Mouse (Mus musculus) embryonic facial prominence, embryonic 12.5 days (tissue): ENCODE data around the gene Dlg2. TPM values are rescaled to one million over a fixed set of nuclear protein-coding genes. Genes with fewer than 3 reads are reported as not detected.

Experiments used
- ATAC-seq: fragments of 200-750 bp; cut with Nextera tagmentation; 2 replicates; pipeline ENCODE4 v1.8.0; 2017; ENCODE audit not compliant: insufficient number of reproducible peaks, insufficient read depth, low FRiP score, low TSS enrichment
- H3K27ac ChIP-seq: fragments of 300-500 bp; sonication (generic); 2 replicates; pipeline ENCODE4 v1.5.1; 2016; ENCODE audit warnings: mild to moderate bottlenecking
- H3K27me3 ChIP-seq: fragments of 300-500 bp; sonication (generic); 2 replicates; pipeline ENCODE4 v1.6.1; 2016; ENCODE audit warnings: mild to moderate bottlenecking, moderate library complexity
- H3K36me3 ChIP-seq: fragments of 300-500 bp; sonication (generic); 2 replicates; pipeline ENCODE4 v1.6.1; 2016; ENCODE audit warnings: mild to moderate bottlenecking
- H3K4me1 ChIP-seq: fragments of 300-500 bp; sonication (generic); 2 replicates; pipeline ENCODE4 v1.6.1; 2016
- H3K4me2 ChIP-seq: fragments of 300-500 bp; sonication (generic); replicated peaks from 2 replicates; pipeline ENCODE4 v1.6.1; 2016; ENCODE audit warnings: mild to moderate bottlenecking, moderate library complexity
- H3K4me3 ChIP-seq: fragments of 300-500 bp; sonication (generic); 2 replicates; pipeline ENCODE4 v1.5.1; 2016; ENCODE audit warnings: mild to moderate bottlenecking
- H3K9ac ChIP-seq: fragments of 300-500 bp; sonication (generic); 2 replicates; pipeline ENCODE4 v1.6.1; 2016; ENCODE audit warnings: mild to moderate bottlenecking, moderate library complexity
- H3K9me3 ChIP-seq: fragments of 300-500 bp; sonication (generic); 2 replicates; pipeline ENCODE4 v1.6.1; 2016; ENCODE audit warnings: mild to moderate bottlenecking, moderate library complexity
- WGBS: fragments of 180-500 bp; shearing (Covaris S2); methylation state at CpG from one replicate; pipeline ENCODE4 v1.1.7; 2016; 5-methylcytosine and 5-hydroxymethylcytosine counted together
- polyA plus RNA-seq: library from polyadenylated mRNA; unstranded; fragments of >200 nt; fragmentation: Nextera tagmentation; extraction: Ambion mirVana; gene quantifications from 2 replicates; pipeline ENCODE4 v1.2.1, GENCODE M21; 2016

Gene Dlg2
- polyA plus RNA-seq, 1 experiment from 2014 or later = 11.0 TPM

DNA sequence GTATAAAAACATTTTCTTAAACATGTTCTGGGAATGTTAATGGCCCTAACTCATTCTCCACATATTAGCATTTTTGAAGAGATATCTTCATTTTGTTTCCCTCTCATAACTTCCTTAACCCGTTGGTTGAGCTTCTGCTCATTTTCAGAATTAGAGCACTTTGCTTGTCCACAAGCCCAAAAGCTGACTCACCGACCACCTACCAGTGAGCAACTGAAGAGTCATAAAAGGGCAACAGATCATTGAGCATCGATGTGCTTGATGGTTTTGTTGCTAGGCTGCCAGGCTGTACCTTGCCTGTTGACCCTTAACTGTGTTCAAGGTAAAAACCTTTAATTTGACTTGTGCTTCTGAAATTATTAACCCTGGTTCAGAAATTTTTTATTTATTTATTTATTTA is 1440.3 kb downstream of the Dlg2 start:
- Histone ChIP-seq H3K36me3 (no peaks in the 10 kb centered on the region), H3K27ac (no peak overlapping the region), H3K4me2 (no peak overlapping the region), H3K4me1 (no peaks in the 10 kb centered on the region), H3K9ac (no peak overlapping the region), H3K27me3 (no peaks in the 10 kb centered on the region), H3K4me3 (no peak overlapping the region), H3K9me3 (no peaks in the 10 kb centered on the region)
- no peak for ATAC-seq
- 90% methylated on average over 3 of the region's 3 CpGs for WGBS

DNA sequence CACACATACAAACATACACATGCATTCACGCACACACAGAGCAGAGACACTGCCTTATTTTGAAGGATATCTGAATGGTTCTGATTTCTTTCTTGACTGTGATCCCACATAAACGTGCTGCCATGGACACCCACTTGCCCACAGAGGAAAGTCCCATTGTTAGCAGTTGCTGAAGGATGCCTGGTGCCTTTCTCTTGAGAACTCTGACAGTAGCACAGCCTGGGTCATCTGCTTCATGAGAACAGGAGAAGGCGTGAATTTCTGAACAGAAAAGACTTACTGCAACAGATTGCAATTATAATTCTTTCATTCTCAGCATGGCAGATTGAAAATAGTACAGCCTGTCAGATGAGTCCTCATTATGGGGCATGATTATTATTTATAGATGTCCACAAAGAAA is 1442.6 kb downstream of the Dlg2 start:
- no peak overlapping the region for H3K9ac ChIP-seq
- no peak overlapping the region for H3K27ac ChIP-seq
- H3K9me3 ChIP-seq = no peaks in the 10 kb centered on the region
- H3K4me2 ChIP-seq = no peak overlapping the region
- H3K4me1 ChIP-seq = no peaks in the 10 kb centered on the region
- H3K36me3 ChIP-seq = no peaks in the 10 kb centered on the region
- H3K27me3 ChIP-seq = no peaks in the 10 kb centered on the region
- ATAC-seq = no peak
- H3K4me3 ChIP-seq = no peak overlapping the region
- 81% methylated on average over 3 of the region's 3 CpGs for WGBS

DNA sequence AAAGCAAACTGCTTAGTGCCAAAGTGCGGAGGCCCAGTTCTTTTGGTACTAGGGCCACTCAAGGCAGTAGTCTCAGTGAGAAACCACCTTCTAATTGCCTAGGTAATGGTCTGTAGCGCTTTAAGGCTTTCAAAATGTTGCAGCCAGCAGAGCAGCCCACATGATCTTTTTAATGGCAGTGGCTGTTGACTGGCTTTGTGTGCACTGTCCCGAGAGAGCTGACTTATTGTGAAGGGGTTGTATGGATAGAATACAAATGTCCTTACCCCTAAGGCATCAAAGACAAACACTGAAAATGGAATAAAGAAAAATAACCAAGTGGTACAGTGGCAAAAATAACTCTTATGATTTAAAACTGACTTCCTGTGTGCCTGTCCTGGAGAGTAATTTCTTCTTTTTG is 1443.3 kb downstream of the Dlg2 start:
- Histone ChIP-seq H3K9ac (no peak overlapping the region), H3K4me1 (no peaks in the 10 kb centered on the region), H3K9me3 (no peaks in the 10 kb centered on the region), H3K27me3 (no peaks in the 10 kb centered on the region), H3K27ac (no peak overlapping the region), H3K4me2 (no peak overlapping the region), H3K36me3 (no peaks in the 10 kb centered on the region), H3K4me3 (no peak overlapping the region)
- 82% methylated on average over 3 of the region's 3 CpGs for WGBS
- ATAC-seq = no peak

DNA sequence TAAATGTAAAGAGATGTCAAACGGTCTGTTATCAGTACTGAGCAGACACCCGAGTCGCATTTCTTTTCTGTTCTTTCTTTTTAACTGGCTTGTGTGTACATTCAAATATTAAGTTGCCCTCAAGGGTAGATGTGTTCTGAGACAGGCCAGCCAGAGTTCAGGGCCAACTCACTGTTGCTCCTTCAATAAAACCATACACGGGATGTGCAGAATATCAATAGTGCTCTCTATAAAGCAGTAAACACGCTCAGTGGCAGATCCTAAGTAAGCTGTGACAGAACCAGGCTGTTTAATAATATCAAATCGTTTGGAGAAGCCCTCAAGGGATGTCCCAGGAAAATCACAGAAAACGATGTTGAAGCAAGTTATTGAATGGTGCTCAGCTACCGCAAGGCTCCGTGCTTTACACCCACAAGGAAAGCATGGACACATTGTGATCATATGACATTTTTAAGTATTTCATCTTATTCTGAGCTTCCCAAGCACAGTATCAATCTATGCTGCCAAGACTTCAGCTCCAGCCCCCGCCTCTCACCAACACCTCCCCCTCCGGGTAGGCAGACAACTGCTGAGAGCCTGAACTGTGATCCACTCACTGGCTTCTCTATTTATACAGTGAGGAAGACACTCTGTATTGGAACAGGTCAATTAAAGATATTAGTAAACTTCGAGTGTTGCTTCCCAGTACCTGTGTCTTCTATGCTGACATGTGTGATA is 1458.6 kb downstream of the Dlg2 start:
- Histone ChIP-seq H3K27ac (no peak overlapping the region), H3K36me3 (no peaks in the 10 kb centered on the region), H3K4me2 (no peak overlapping the region), H3K9ac (no peak overlapping the region), H3K9me3 (no peaks in the 10 kb centered on the region), H3K4me1 (no peaks in the 10 kb centered on the region), H3K4me3 (no peak overlapping the region), H3K27me3 (no peaks in the 10 kb centered on the region)
- ATAC-seq = no peak
- WGBS = 71% methylated on average over 12 of the region's 12 CpGs

DNA sequence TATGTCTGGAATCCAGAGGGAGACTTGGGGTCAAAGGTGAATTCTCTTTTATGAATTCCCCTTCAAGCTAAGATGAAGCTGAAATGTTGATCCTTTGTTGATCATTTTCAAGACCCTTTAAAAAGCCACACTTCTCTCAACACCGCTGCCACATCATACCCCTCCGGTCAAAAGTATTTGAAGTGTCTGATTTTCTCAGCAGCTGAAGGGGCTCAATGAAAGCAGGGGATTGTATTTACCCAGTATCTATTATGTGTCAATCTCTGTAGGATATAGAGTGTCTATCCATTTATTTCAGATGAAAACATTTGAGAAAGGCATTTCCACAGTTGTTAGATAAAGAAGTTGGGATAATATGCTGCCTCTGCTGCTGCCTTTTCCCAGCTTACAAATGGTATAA is 1459.7 kb downstream of the Dlg2 start:
- WGBS = 62% methylated on average over 2 of the region's 2 CpGs

DNA sequence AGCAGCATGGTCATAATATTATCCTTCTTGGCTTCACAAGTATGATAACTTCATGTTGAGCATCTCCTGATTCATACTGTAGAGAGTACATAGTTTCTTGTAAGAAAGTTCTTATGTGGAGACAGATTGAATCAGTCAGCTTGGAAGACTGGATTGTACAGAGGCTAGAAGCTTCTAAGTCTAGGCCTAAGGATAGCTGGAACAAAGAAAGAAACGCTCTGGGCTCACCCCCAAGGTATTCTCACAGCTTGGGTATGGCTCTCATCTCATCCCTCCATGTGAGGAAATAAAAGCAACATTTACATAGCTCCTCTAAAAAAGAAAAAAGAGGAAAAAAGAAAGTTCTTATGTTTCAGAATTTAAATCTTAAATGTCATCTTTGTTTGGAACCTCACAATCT is 1466.8 kb downstream of the Dlg2 start:
- H3K4me2 ChIP-seq = no peak overlapping the region
- H3K9me3 ChIP-seq = no peaks in the 10 kb centered on the region
- no peaks in the 10 kb centered on the region for H3K4me1 ChIP-seq
- H3K4me3 ChIP-seq = no peak overlapping the region
- H3K27me3 ChIP-seq = no peaks in the 10 kb centered on the region
- 72% methylated on average over 1 of the region's 1 CpGs for WGBS
- ATAC-seq = no peak
- no peak overlapping the region for H3K27ac ChIP-seq
- no peak overlapping the region for H3K9ac ChIP-seq
- no peaks in the 10 kb centered on the region for H3K36me3 ChIP-seq

More for the DNA sequence above, 1459.7 kb downstream of the Dlg2 start:
- Histone ChIP-seq H3K4me3 (no peak overlapping the region), H3K27me3 (no peaks in the 10 kb centered on the region), H3K4me1 (no peaks in the 10 kb centered on the region), H3K9ac (no peak overlapping the region), H3K36me3 (no peaks in the 10 kb centered on the region), H3K9me3 (no peaks in the 10 kb centered on the region), H3K27ac (no peak overlapping the region), H3K4me2 (no peak overlapping the region)
- ATAC-seq = no peak

DNA sequence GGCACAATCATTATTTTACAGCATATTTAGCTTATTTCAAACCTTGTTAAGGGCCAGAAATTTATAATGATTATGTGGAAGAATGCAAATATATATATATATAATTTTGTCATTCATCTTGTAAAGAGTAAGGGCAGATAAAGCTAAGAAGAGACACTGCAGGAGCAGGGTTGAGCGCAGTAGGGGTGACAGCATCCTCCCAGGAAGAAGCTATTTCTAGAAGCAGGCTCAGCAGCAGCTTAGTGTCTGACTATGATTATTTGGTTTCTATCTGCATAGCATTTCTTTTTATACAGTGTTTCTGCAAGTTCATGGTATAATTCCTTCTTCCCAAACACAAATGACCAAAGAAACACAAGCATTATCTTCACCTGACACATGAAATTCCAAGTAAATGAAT is 1479.1 kb downstream of the Dlg2 start:
- H3K9me3 ChIP-seq = no peaks in the 10 kb centered on the region
- H3K4me3 ChIP-seq = no peak overlapping the region
- no peak overlapping the region for H3K4me2 ChIP-seq
- H3K4me1 ChIP-seq = no peaks in the 10 kb centered on the region
- no peak overlapping the region for H3K9ac ChIP-seq
- 88% methylated on average over 1 of the region's 1 CpGs for WGBS
- no peaks in the 10 kb centered on the region for H3K36me3 ChIP-seq
- H3K27me3 ChIP-seq = no peaks in the 10 kb centered on the region
- no peak for ATAC-seq
- no peak overlapping the region for H3K27ac ChIP-seq

DNA sequence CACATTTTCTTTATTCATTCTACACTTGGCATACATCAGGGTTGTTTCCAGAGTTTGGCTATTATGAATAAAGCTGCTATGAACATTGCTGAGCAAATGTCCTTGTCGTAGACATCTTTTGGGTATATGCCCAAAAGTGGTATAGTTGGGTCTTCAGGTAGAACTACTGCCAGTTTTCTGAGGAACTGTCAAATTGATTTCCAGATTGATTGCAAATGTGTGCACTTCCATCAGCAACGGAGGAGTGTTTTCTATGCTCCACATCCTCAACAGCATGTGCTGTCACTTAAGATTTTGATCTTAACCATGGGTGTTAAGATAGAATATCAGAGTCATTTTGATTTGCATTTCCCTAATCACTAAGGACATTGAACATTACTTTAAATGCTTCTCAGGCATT is 1486.5 kb downstream of the Dlg2 start:
- no peak for ATAC-seq
- Histone ChIP-seq H3K4me1 (no peaks in the 10 kb centered on the region), H3K9ac (no peak overlapping the region), H3K9me3 (no peaks in the 10 kb centered on the region), H3K27me3 (no peaks in the 10 kb centered on the region), H3K4me2 (no peak overlapping the region), H3K4me3 (no peak overlapping the region), H3K36me3 (no peaks in the 10 kb centered on the region), H3K27ac (no peak overlapping the region)
- 82% methylated on average over 2 of the region's 2 CpGs for WGBS

DNA sequence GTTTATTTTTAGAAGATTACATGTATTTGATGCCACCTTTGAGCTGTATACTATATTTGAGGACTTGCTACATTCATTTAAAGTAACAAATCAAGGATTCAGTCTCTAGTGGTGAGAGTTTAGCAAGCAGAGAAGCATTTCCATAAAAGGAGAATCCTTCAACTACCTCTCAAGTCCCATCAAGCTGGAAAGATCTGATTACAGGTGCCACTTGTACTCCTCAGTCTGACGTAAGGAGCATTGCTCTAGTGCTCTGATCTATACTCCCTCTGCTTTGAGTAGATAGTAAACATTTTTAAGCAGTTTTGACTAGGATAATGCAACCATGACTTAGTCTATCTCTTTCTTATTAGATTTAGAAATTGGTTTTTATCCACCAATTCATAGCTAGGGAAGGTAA is 1496.5 kb downstream of the Dlg2 start:
- no peaks in the 10 kb centered on the region for H3K4me1 ChIP-seq
- no peaks in the 10 kb centered on the region for H3K9me3 ChIP-seq
- no peak overlapping the region for H3K4me2 ChIP-seq
- H3K4me3 ChIP-seq = no peak overlapping the region
- no peaks in the 10 kb centered on the region for H3K36me3 ChIP-seq
- H3K9ac ChIP-seq = no peak overlapping the region
- H3K27me3 ChIP-seq = no peaks in the 10 kb centered on the region
- 56% methylated on average over 1 of the region's 1 CpGs for WGBS
- H3K27ac ChIP-seq = no peak overlapping the region
- no peak for ATAC-seq

DNA sequence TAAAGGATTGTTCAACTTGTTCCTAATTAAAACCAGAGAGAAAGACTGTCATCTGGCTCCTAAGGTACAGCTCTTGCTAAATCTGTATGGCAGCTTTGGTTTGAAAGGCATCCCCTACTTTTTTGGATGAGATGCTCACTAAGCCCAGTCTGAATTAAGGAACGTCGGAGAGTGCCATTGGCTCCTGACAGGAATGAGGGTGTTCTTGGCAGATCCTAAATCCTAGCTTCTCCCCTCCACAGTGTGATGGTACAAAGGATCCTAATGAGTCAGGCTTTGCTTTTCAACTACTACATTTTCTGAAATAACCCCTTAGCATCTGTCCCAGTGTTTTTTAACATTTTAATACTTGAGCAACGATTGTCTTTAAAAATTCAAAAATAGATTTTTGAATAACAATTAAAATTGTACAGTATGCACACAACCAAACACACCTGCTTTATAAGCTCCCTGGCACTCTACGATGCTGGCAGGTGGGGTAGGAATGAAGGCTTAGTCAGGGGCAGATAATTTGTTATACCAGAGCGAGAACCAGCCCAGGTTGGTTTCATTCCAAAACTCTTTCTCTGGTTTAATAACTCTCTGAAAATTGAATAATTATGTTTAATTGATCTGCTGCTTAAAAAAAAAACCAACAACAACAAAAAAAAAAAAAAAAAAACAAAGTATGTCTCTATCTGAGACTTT is 1527.4 kb downstream of the Dlg2 start:
- H3K36me3 ChIP-seq = no peaks in the 10 kb centered on the region
- no peaks in the 10 kb centered on the region for H3K4me1 ChIP-seq
- H3K27me3 ChIP-seq = no peaks in the 10 kb centered on the region
- H3K4me3 ChIP-seq = no peak overlapping the region
- no peak for ATAC-seq
- no peak overlapping the region for H3K4me2 ChIP-seq
- no peak overlapping the region for H3K9ac ChIP-seq
- WGBS = 89% methylated on average over 5 of the region's 5 CpGs
- no peak overlapping the region for H3K27ac ChIP-seq
- H3K9me3 ChIP-seq = no peaks in the 10 kb centered on the region

DNA sequence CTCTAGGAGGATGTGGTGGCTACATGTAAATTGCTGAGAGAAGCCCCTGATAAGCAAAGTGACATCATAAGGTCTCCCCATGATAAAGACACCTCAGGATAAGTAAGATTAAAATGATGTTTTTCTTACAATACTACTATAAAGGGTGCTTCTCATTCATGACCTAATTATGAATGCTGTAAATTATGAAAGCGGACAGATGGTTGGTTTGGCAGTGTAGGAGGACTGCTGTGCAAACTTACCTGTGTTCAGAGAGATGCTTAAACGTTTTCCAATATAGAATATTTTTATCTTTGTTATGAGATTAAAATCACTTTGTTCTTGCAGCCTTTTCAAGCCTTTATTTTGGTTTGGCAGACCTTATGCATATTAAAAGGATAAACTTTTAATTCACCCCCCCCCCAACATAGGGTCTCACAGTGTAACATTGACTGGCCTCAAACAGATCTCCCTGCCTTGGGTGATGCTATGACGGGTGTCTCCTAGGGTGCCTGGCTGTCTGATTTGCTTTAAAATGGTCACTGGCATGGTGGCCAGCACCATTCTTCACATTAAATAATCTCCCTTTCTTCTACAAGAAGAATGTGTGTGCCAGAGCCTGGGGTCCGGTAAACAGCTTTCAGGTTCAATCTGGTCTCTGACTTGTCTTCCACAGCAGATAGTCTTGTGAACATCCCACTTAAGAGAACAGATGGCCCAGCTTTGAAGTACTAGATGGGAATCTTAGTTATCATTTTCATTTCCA is 1529.4 kb downstream of the Dlg2 start:
- Histone ChIP-seq H3K4me3 (no peak overlapping the region), H3K36me3 (no peaks in the 10 kb centered on the region), H3K4me2 (no peak overlapping the region), H3K27ac (no peak overlapping the region), H3K27me3 (no peaks in the 10 kb centered on the region), H3K4me1 (no peaks in the 10 kb centered on the region), H3K9ac (no peak overlapping the region), H3K9me3 (no peaks in the 10 kb centered on the region)
- ATAC-seq = no peak
- WGBS = 77% methylated on average over 4 of the region's 4 CpGs

DNA sequence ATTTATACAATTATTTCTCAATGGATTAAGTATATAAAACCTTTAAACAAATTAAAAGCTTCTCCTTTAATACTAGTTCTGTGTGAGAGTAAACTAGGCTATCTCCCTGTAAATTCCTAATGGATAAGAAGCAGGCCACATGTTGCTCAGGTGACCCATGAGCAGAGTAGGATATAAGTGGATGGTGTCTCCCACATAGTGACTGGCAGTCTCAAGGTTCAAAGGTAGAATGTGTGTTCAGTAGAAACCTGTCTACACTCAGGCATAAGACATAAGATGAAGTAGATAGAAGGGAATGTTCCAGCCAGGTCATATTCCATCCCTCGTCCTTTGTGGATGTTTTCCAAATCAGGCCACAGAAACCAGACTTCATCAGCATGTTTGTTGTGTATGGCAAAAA is 1532.2 kb downstream of the Dlg2 start:
- Histone ChIP-seq H3K27ac (no peak overlapping the region), H3K4me1 (no peaks in the 10 kb centered on the region), H3K9me3 (no peaks in the 10 kb centered on the region), H3K9ac (no peak overlapping the region), H3K36me3 (no peaks in the 10 kb centered on the region), H3K4me2 (no peak overlapping the region), H3K4me3 (no peak overlapping the region), H3K27me3 (no peaks in the 10 kb centered on the region)
- ATAC-seq = no peak
- WGBS = 91% methylated on average over 1 of the region's 1 CpGs
